Mouse (Mus musculus) gonadal fat pad, adult 2 months (tissue): ENCODE measurements around the gene Selenok. TPM values are rescaled to one million over a fixed set of nuclear protein-coding genes. Genes with fewer than 3 reads are reported as not detected.

Experiments
- polyA plus RNA-seq: library from polyadenylated mRNA; depleted of rRNA; stranded (reverse); fragments of >200 nt; gene quantifications from 2 replicates; pipeline ENCODE4 v1.2.3, GENCODE M21; 2012; rRNA removed

Selenok gene
- polyA plus RNA-seq, 1 experiment, result 64.0 TPM

Other genes with a start within 250 kb of the Selenok start
- gene Cacna2d3, start 246.4 kb upstream of the Selenok start, polyA plus RNA-seq, result 4.7 and 10.6 TPM in 2 replicates
- 22.9 and 34.5 TPM in 2 replicates for gene Actr8, start 10.0 kb downstream of the Selenok start, polyA plus RNA-seq
- gene Il17rb, start 40.6 kb downstream of the Selenok start, polyA plus RNA-seq, result 10.8 and 14.3 TPM in 2 replicates
- gene Chdh, start 40.7 kb downstream of the Selenok start, polyA plus RNA-seq, result 32.5 and 45.5 TPM in 2 replicates